10 mouse cellular contexts compared by ENCODE assay signal in the genomic region with DNA sequence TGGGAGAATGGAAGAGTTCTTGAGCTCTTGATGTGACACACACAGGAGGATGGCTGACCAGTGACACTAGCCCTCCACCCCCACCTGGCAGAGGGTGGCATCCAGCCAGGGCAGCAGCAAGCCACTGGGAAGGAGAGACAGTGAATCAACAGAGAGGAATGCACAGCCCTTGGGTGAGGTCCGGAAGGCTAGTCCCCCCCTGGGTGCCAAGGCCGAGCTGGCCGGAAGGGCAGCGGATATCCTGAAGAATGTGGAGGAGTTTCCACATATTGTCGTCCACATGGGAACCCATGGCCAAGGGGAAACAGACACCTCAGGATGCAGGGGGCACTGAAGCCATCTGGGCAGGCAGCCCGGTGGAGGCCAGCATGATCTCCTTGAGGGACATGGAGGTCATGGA. TPM values are rescaled to one million over a fixed set of nuclear protein-coding genes. Genes with fewer than 3 reads are reported as not detected.
A peak's percentile ranks its signal among the peaks of the same experiment; 100 is the strongest.
DNase-seq lines count a peak whose midpoint lies in the region; ATAC-seq and TF ChIP-seq lines count a peak whose summit lies in the region.
"Had no signal": no experiment of that assay in that cellular context is flagged by ENCODE, and none has a peak within 500 bp of the region (broad histone marks: within the 10 kb centered on the region; RNA-seq: fewer than 3 reads in every experiment).

No protein-coding gene starts in this region.

- H3K27me3 ChIP-seq in kidney, embryonic 15.5 days: no peaks in the 10 kb centered on the region
- no peaks in the 10 kb centered on the region for H3K27me3 ChIP-seq in lung, postnatal 0 days (replicated peaks; ENCODE audit: insufficient read depth, low read length)
- H3K27me3 ChIP-seq in hindbrain, embryonic 13.5 days: no peaks in the 10 kb centered on the region
- no peaks in the 10 kb centered on the region for H3K27me3 ChIP-seq in forebrain, postnatal 0 days (ENCODE audit: insufficient read depth, low read length)
- H3K27me3 ChIP-seq in forebrain, embryonic 13.5 days: no peaks in the 10 kb centered on the region

- H3K4me2 ChIP-seq in kidney, embryonic 15.5 days: no peak overlapping the region
- no peak overlapping the region for H3K4me2 ChIP-seq in lung, postnatal 0 days (replicated peaks; ENCODE audit: low read depth, low read length)
- no peak overlapping the region for H3K4me2 ChIP-seq in hindbrain, embryonic 13.5 days
- no peak overlapping the region for H3K4me2 ChIP-seq in forebrain, postnatal 0 days (ENCODE audit: low read depth)
- H3K4me2 ChIP-seq in forebrain, embryonic 13.5 days: no peak overlapping the region
- H3K4me2 ChIP-seq: midbrain, embryonic 12.5 days had no signal

- no peak for ATAC-seq in kidney, embryonic 15.5 days (replicated peaks; ENCODE audit: low FRiP score)
- ATAC-seq in lung, postnatal 0 days: peak; percentile 91
- ATAC-seq in hindbrain, embryonic 13.5 days (ENCODE audit: low FRiP score): no peak
- ATAC-seq in forebrain, postnatal 0 days: no peak
- ATAC-seq in forebrain, embryonic 13.5 days: no peak

- H3K27ac ChIP-seq in kidney, embryonic 15.5 days: no peak overlapping the region
- peak overlapping the region; percentile 47; the same call in 1 of the 2 replicates for H3K27ac ChIP-seq in lung, postnatal 0 days (ENCODE audit: low read length)
- no peak overlapping the region for H3K27ac ChIP-seq in hindbrain, embryonic 13.5 days
- H3K27ac ChIP-seq in forebrain, postnatal 0 days (ENCODE audit: low read depth, low read length): no peak overlapping the region
- no peak overlapping the region for H3K27ac ChIP-seq in forebrain, embryonic 13.5 days
- H3K27ac ChIP-seq: midbrain, embryonic 12.5 days had no signal

- no peaks in the 10 kb centered on the region for H3K36me3 ChIP-seq in kidney, embryonic 15.5 days
- no peaks in the 10 kb centered on the region for H3K36me3 ChIP-seq in lung, postnatal 0 days (ENCODE audit: insufficient read depth, low read length)
- no peaks in the 10 kb centered on the region for H3K36me3 ChIP-seq in hindbrain, embryonic 13.5 days
- no peaks in the 10 kb centered on the region for H3K36me3 ChIP-seq in forebrain, postnatal 0 days (ENCODE audit: insufficient read depth)
- no peaks in the 10 kb centered on the region for H3K36me3 ChIP-seq in forebrain, embryonic 13.5 days (ENCODE audit: poor library complexity, severe bottlenecking)
- H3K36me3 ChIP-seq: midbrain, embryonic 12.5 days had no signal

- H3K9ac ChIP-seq in kidney, embryonic 15.5 days: no peak overlapping the region
- H3K9ac ChIP-seq in lung, postnatal 0 days (replicated peaks; ENCODE audit: low read depth): no peak overlapping the region
- no peak overlapping the region for H3K9ac ChIP-seq in hindbrain, embryonic 13.5 days
- H3K9ac ChIP-seq in forebrain, postnatal 0 days: no peak overlapping the region
- no peak overlapping the region for H3K9ac ChIP-seq in forebrain, embryonic 13.5 days
- H3K9ac ChIP-seq: midbrain, embryonic 12.5 days had no signal

- TF ChIP-seq EP300 in lung, postnatal 0 days (IDR thresholded peaks at IDR 0.05): peak; percentile 99

- 52% methylated on average over 6 of the region's 6 CpGs for WGBS in kidney, embryonic 15.5 days
- 44% methylated on average over 6 of the region's 6 CpGs for WGBS in lung, postnatal 0 days
- 80% methylated on average over 6 of the region's 6 CpGs for WGBS in hindbrain, embryonic 13.5 days
- 84% methylated on average over 6 of the region's 6 CpGs for WGBS in forebrain, postnatal 0 days
- WGBS in forebrain, embryonic 13.5 days: 77% methylated on average over 6 of the region's 6 CpGs

- H3K4me1 ChIP-seq in kidney, embryonic 15.5 days: 0 out of 2 replicates have a peak, but pooled peaks cover 6% of the 10 kb centered on the region
- H3K4me1 ChIP-seq in lung, postnatal 0 days (ENCODE audit: insufficient read depth, low read depth, low read length): no peaks in the 10 kb centered on the region
- peaks cover 3% of the 10 kb centered on the region; the same call in 1 of the 2 replicates for H3K4me1 ChIP-seq in hindbrain, embryonic 13.5 days (replicated peaks)
- H3K4me1 ChIP-seq in forebrain, postnatal 0 days (ENCODE audit: insufficient read depth): no peaks in the 10 kb centered on the region
- H3K4me1 ChIP-seq in forebrain, embryonic 13.5 days: no peaks in the 10 kb centered on the region
- H3K4me1 ChIP-seq: midbrain, embryonic 12.5 days had no signal

- intact Hi-C loops in heart, postnatal 36 days (cut with DNase I): no loop called here

- peak; percentile 82 for DNase-seq in kidney, adult 11 months
- peak; percentile 84 for DNase-seq in adrenal gland, postnatal 10 days
- peak; percentile 32 to 40 for DNase-seq in heart, postnatal 36 days
- peak; percentile 72 for DNase-seq in lung, postnatal 0 days (ENCODE audit: low spot score)
- DNase-seq in forebrain, postnatal 0 days: no peak

- no peak for TF ChIP-seq CTCF in lung, postnatal 0 days (IDR thresholded peaks at IDR 0.05)
- TF ChIP-seq CTCF in forebrain, postnatal 0 days (IDR thresholded peaks at IDR 0.05; ENCODE audit: low read depth): no peak

- H3K9me3 ChIP-seq in kidney, embryonic 15.5 days (replicated peaks): peaks cover 4% of the 10 kb centered on the region; the same call in 1 of the 2 replicates
- H3K9me3 ChIP-seq in lung, postnatal 0 days (ENCODE audit: low read length): no peaks in the 10 kb centered on the region
- H3K9me3 ChIP-seq in hindbrain, embryonic 13.5 days: no peaks in the 10 kb centered on the region
- H3K9me3 ChIP-seq in forebrain, postnatal 0 days (ENCODE audit: low read length): no peaks in the 10 kb centered on the region
- H3K9me3 ChIP-seq in forebrain, embryonic 13.5 days (replicated peaks): peaks cover 4% of the 10 kb centered on the region; the same call in 1 of the 2 replicates

- H3K4me3 ChIP-seq in kidney, embryonic 15.5 days (replicated peaks): no peak overlapping the region
- H3K4me3 ChIP-seq in lung, postnatal 0 days (ENCODE audit: low read depth, low read length): no peak overlapping the region
- H3K4me3 ChIP-seq in hindbrain, embryonic 13.5 days: no peak overlapping the region
- H3K4me3 ChIP-seq in forebrain, postnatal 0 days (ENCODE audit: low read depth, low read length): no peak overlapping the region
- no peak overlapping the region for H3K4me3 ChIP-seq in forebrain, embryonic 13.5 days
- H3K4me3 ChIP-seq: midbrain, embryonic 12.5 days had no signal

RNA-seq across cellular contexts. Expression of a gene that starts 35.2 kb away (rescaled TPM):
- polyA plus RNA-seq in kidney, embryonic 15.5 days (2015; fragmentation: Nextera tagmentation; extraction: Ambion mirVana): 21.8 and 23.7 TPM in 2 replicates
- 10 to 100 TPM; 15.1 to 15.5 TPM for total RNA-seq in adrenal gland, postnatal 10 days (2021)
- total RNA-seq in heart, postnatal 36 days (2021): 10 to 100 TPM in 1 of 2 experiments, 1 to 10 TPM in 1; 9.7 to 12.0 TPM
- polyA plus RNA-seq in lung, postnatal 0 days (2015; fragmentation: Nextera tagmentation; extraction: Ambion mirVana): 14.1 and 16.0 TPM in 2 replicates
- polyA plus RNA-seq in hindbrain, embryonic 13.5 days (2015; fragmentation: Nextera tagmentation; extraction: Ambion mirVana): 21.4 and 24.6 TPM in 2 replicates
- 38.2 and 40.0 TPM in 2 replicates for total RNA-seq in forebrain, postnatal 0 days (2014; rRNA removed)
- polyA plus RNA-seq in forebrain, postnatal 0 days (2015; fragmentation: Nextera tagmentation; extraction: Ambion mirVana): 17.0 and 17.8 TPM in 2 replicates
- polyA plus RNA-seq in forebrain, embryonic 13.5 days (2015; fragmentation: Nextera tagmentation; extraction: Ambion mirVana): 29.2 and 30.8 TPM in 2 replicates

RNA-seq across cellular contexts. Expression of a gene that starts 50.4 kb away (rescaled TPM):
- 0.77 and 1.1 TPM in 2 replicates for polyA plus RNA-seq in kidney, embryonic 15.5 days (2015; fragmentation: Nextera tagmentation; extraction: Ambion mirVana)
- total RNA-seq in adrenal gland, postnatal 10 days (2021): not detected
- not detected for total RNA-seq in heart, postnatal 36 days (2021)
- polyA plus RNA-seq in lung, postnatal 0 days (2015; fragmentation: Nextera tagmentation; extraction: Ambion mirVana): 11.9 and 14.6 TPM in 2 replicates
- not detected in 2 replicates for polyA plus RNA-seq in hindbrain, embryonic 13.5 days (2015; fragmentation: Nextera tagmentation; extraction: Ambion mirVana)
- total RNA-seq in forebrain, postnatal 0 days (2014; rRNA removed): not detected in 2 replicates
- polyA plus RNA-seq in forebrain, postnatal 0 days (2015; fragmentation: Nextera tagmentation; extraction: Ambion mirVana): not detected in 2 replicates
- polyA plus RNA-seq in forebrain, embryonic 13.5 days (2015; fragmentation: Nextera tagmentation; extraction: Ambion mirVana): not detected in 2 replicates
- total RNA-seq: left cerebral cortex, postnatal 14 days had no signal
- polyA plus RNA-seq: midbrain, embryonic 12.5 days had no signal

RNA-seq across cellular contexts. Expression of a gene that starts 51.3 kb away (rescaled TPM):
- 11.7 and 14.1 TPM in 2 replicates for polyA plus RNA-seq in kidney, embryonic 15.5 days (2015; fragmentation: Nextera tagmentation; extraction: Ambion mirVana)
- 10 to 100 TPM; 13.9 to 19.5 TPM for total RNA-seq in adrenal gland, postnatal 10 days (2021)
- total RNA-seq in heart, postnatal 36 days (2021): 1 to 10 TPM; 4.0 to 5.2 TPM
- 13.8 and 14.8 TPM in 2 replicates for polyA plus RNA-seq in lung, postnatal 0 days (2015; fragmentation: Nextera tagmentation; extraction: Ambion mirVana)
- 1.6 and 1.9 TPM in 2 replicates for polyA plus RNA-seq in hindbrain, embryonic 13.5 days (2015; fragmentation: Nextera tagmentation; extraction: Ambion mirVana)
- 1.7 and 3.3 TPM in 2 replicates for total RNA-seq in forebrain, postnatal 0 days (2014; rRNA removed)
- polyA plus RNA-seq in forebrain, postnatal 0 days (2015; fragmentation: Nextera tagmentation; extraction: Ambion mirVana): 0.92 and 1.2 TPM in 2 replicates
- 0.66 and 0.78 TPM in 2 replicates for polyA plus RNA-seq in forebrain, embryonic 13.5 days (2015; fragmentation: Nextera tagmentation; extraction: Ambion mirVana)
